Mouse (Mus musculus) heart, postnatal 36 days (tissue): Measurements from ENCODE around the gene Mapk8ip1. TPM values are rescaled to one million over a fixed set of nuclear protein-coding genes. Genes with fewer than 3 reads are reported as not detected.
A peak's percentile ranks its signal among the peaks of the same experiment; 100 is the strongest.

ENCODE experiments used
- DNase-seq, 2 experiments: peaks; one replicate each; pipeline ENCODE4 v3.0.0; 2021 to 2022
- intact Hi-C: fragments of 180-260 bp; cut with DNase I; formaldehyde crosslinking; loops from one replicate; pipeline ENCODE4 v1.15.1; 2025
- total RNA-seq, 2 experiments: library from RNA; stranded (reverse); gene quantifications; 2 replicates each; pipeline ENCODE4 v1.2.3; 2021

Gene Mapk8ip1
- total RNA-seq: 1 to 10 TPM; 4.6 to 4.8 TPM

- intact Hi-C loops: no loop called here
- no peak for DNase-seq
These were observed at the start of gene Mapk8ip1 for GRCm38 (mm10) chr2:92401091-92401561. Gene Mapk8ip1 (minus strand): TSS chr2:92401263.

GRCm38 (mm10) chr2:92447121-92447740 is 46.2 kb upstream of the Mapk8ip1 start:
- no peak for DNase-seq
- intact Hi-C loops: no loop called here

- no peak for DNase-seq
- intact Hi-C loops: no loop called here
These were observed 45.6 kb upstream of the Mapk8ip1 start for GRCm38 (mm10) chr2:92446656-92447055.

GRCm38 (mm10) chr2:92445890-92446289 is 44.8 kb upstream of the Mapk8ip1 start:
- DNase-seq: no peak
- intact Hi-C loops: no loop called here

- intact Hi-C loops: no loop called here
- no peak for DNase-seq
These were observed 43.3 kb upstream of the Mapk8ip1 start for GRCm38 (mm10) chr2:92444376-92444775.

- no peak for DNase-seq
- intact Hi-C loops: no loop called here
These were observed 42.2 kb upstream of the Mapk8ip1 start for GRCm38 (mm10) chr2:92443313-92443712.

GRCm38 (mm10) chr2:92442419-92443001 is 41.4 kb upstream of the Mapk8ip1 start:
- intact Hi-C loops: no loop called here
- no peak for DNase-seq

GRCm38 (mm10) chr2:92440432-92440831 is 39.4 kb upstream of the Mapk8ip1 start:
- intact Hi-C loops: no loop called here
- no peak for DNase-seq

GRCm38 (mm10) chr2:92438567-92438966 is 37.5 kb upstream of the Mapk8ip1 start:
- intact Hi-C loops: loop anchor here (2.0 to 10.0 kb wide), 4 partner anchors 64 to 454 kb away; partner anchors contain the start of genes Large2 and Pex16
- DNase-seq: no peak

- DNase-seq: peak; percentile 83 to 84
- intact Hi-C loops: loop anchor here (2.0 to 10.0 kb wide), 4 partner anchors 63 to 453 kb away; partner anchors contain the start of genes Large2 and Pex16
These were observed 36.8 kb upstream of the Mapk8ip1 start for GRCm38 (mm10) chr2:92437875-92438274.

GRCm38 (mm10) chr2:92437366-92437765 is 36.3 kb upstream of the Mapk8ip1 start:
- DNase-seq: no peak
- intact Hi-C loops: loop anchor here (10.0 kb wide), 1 partner anchor 453 kb away; no protein-coding TSS in a partner anchor

- no peak for DNase-seq
- intact Hi-C loops: loop anchor here (2.0 to 10.0 kb wide), 3 partner anchors 14 to 450 kb away; no protein-coding TSS in a partner anchor
These were observed 34.0 kb upstream of the Mapk8ip1 start for GRCm38 (mm10) chr2:92435023-92435422.

- DNase-seq: no peak
- intact Hi-C loops: loop anchor here (2.0 to 10.0 kb wide), 5 partner anchors 14 to 450 kb away; no protein-coding TSS in a partner anchor
These were observed 33.3 kb upstream of the Mapk8ip1 start for GRCm38 (mm10) chr2:92434375-92434745.

- intact Hi-C loops: loop anchor here (2.0 to 10.0 kb wide), 5 partner anchors 13 to 449 kb away; no protein-coding TSS in a partner anchor
- peak; percentile 97 for DNase-seq
These were observed 32.7 kb upstream of the Mapk8ip1 start, which contains the start of gene Cry2 for GRCm38 (mm10) chr2:92433578-92434374. Gene Cry2 (minus strand): TSS chr2:92434043.

- intact Hi-C loops: loop anchor here (5.0 to 10.0 kb wide), 3 partner anchors 375 to 448 kb away; no protein-coding TSS in a partner anchor
- DNase-seq: peak; percentile 63 to 64
These were observed 31.5 kb upstream of the Mapk8ip1 start for GRCm38 (mm10) chr2:92432299-92433295.

- intact Hi-C loops: loop anchor here (5.0 to 10.0 kb wide), 3 partner anchors 374 to 447 kb away; no protein-coding TSS in a partner anchor
- DNase-seq: no peak
These were observed 30.6 kb upstream of the Mapk8ip1 start for GRCm38 (mm10) chr2:92431611-92432179.

- intact Hi-C loops: loop anchor here (5.0 to 10.0 kb wide), 3 partner anchors 374 to 446 kb away; no protein-coding TSS in a partner anchor
- peak; percentile 35 to 59 for DNase-seq
These were observed 29.9 kb upstream of the Mapk8ip1 start for GRCm38 (mm10) chr2:92430723-92431541.

GRCm38 (mm10) chr2:92430089-92430488 is 29.0 kb upstream of the Mapk8ip1 start:
- intact Hi-C loops: loop anchor here (5.0 to 10.0 kb wide), 3 partner anchors 373 to 445 kb away; no protein-coding TSS in a partner anchor

More at GRCm38 (mm10) chr2:92430089-92430488, 29.0 kb upstream of the Mapk8ip1 start:
- DNase-seq: no peak
